Mouse (Mus musculus) cerebellum, postnatal 36 days (tissue): ENCODE data around the gene Rxra.

Source experiments
- DNase-seq, 2 experiments: peaks; one replicate each; pipeline ENCODE4 v3.0.0; 2021 to 2022; ENCODE audit warnings: mixed read lengths in 2 of 2

Rxra gene

DNA sequence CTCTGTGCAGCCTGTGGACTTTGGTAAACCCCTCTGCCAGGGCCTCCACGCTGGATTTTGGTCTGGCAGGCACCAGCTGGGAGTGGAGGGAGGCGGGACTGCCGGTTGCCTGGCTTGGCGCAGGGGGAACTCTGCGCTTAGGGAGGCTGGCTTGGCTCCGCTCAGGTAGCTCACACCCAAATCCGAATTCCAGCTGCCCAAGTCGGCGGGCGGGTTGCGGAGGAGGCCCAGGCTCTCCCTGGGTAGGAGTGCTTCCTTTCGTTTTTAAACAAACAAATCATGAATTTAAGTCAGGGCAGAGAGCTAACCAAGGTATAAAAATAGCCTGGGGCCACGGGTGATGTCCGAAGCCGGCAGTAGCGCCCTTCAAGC, at the start of gene Rxra:
Gene Rxra (plus strand): TSS at position 335 of the 372 bp plus-strand sequence.
- peak in 1 of 2 experiments; percentile 25 for DNase-seq

DNA sequence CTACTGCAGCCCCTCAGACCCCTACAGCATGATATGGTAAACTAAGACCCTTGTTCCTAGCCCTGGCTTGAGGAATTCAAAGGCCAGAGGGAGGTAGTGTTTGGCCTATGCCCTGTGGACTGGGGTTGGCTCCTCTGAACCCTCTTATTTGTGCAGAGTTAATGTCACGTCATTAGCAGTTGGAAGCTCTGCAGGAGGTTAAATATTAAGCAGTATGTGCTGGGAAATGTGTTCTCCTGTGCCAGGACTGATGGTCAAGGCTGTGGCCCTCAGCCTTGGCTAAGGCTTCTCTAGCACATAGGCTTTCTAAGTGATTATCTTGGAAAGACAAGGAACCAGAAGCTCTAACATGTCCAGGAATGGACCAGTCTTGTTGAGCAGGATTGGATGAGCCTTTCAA, 49.6 kb upstream of the Rxra start:
- no peak for DNase-seq

DNA sequence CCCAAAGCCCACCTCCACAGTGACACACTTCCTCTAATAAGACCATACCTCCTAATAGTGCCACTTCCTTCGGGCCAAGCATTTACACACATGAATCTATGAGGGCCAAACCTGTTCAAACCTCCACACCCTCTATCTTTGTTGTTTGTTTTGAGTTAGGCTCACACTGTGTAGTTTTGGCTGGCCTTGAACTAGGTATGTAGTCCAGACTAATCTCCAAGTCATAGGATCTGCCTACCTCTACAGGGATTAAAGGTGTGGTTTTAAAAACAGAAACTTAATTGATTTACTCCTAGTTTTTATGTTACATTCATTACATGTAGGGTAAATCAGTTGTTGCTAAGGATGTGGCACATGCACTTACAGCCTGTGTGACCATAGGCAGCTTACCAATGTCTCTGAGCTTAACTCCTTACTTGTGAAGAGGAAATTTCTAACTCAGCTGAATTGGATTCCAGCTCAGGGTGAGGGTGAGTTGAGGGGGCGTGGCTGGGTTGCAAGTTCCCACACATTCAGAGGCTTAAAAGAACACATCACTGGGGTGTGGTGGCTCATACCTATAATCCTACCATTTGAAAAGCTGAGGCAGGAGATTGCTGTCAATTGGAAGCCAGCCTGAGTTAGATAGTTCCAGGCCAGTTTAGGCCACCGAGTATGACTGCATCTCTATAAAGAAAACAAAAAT, 45.5 kb upstream of the Rxra start:
- DNase-seq: no peak

DNA sequence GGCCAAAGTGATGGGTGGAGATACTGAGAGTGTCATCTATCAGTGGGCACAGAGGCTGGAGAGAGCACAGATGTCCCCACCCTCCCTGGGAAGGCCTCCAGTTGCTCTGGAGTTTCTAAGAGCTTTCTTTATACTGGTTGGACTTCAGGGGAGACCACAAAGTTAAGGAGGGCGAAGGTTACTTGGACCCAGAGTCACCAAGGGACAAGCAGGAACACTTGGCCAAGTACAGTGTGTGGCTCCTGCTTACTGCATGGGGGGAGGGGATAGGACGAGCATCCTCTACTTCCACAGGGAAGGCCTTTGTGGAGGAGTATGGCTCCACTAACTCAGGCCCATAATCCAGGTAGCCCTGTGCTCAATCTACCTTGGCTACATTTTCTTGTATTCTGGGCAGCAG, 42.8 kb upstream of the Rxra start:
- DNase-seq: no peak

DNA sequence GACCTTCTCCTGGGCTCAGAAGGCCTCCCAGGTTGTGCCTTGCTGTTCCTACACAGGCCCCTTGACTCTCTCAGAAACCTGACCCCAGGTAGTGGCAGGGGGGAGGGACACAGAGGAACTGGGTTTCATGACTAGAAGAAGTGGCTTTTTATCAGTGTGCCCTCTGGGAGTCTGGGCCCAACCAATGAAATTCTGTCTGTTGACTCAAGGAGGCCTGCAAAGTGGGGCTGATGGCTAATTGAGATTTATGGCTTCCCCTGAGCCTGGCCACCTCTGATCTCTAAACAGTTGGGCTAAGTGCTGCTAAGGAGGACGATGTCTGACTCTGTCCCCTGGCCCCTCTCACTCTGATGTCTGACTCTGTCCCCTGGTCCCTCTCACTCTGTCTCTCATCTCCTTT, 42.2 kb upstream of the Rxra start:
- DNase-seq: no peak

DNA sequence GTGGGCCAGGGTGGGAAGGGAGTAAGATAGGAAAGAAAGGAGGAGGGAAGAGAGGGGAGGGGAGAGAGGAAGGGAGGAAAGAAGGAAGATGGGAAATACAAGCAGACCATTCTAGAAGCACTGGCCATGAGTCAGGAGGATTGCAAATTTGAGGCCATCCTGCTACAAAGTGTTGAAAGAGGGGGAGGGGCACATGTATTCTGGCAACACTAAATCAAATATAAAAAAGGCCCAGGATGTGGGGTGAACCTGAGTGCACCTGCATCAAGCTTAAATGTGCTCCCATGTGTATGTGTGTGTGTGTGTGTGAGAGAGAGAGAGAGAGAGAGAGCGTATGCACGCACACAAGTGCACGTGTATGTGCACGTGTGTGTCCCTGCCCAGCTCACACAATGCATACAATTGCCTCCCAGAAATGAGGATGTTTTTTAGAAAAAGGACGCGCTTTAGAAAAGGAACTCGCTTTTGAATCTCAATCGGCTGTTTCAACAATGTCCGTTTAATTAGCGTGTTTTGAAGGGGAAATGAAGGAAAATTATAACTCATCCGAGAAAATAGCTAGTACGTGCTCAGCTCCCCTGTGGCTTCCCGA, 41.0 kb upstream of the Rxra start:
- DNase-seq: no peak

DNA sequence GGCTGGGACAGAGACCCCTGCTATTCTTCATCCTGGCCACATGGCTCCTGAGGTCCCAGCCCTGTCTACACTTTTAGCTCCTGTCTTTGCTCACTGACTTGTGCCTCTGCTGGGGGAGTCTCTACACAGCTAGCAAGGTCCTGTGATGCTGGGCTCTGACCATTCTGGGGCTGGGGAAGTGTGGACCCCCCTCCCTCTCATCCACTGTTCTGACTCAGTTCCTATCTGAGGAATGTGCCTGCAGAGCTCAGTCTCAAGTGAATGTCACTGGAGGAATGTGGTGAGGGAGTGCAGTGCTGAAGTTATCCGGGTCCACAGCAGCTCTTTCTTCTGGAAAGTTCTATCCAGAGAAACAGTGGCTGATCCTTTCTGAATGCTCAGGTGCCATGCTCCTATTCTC, 39.4 kb upstream of the Rxra start:
- no peak for DNase-seq

DNA sequence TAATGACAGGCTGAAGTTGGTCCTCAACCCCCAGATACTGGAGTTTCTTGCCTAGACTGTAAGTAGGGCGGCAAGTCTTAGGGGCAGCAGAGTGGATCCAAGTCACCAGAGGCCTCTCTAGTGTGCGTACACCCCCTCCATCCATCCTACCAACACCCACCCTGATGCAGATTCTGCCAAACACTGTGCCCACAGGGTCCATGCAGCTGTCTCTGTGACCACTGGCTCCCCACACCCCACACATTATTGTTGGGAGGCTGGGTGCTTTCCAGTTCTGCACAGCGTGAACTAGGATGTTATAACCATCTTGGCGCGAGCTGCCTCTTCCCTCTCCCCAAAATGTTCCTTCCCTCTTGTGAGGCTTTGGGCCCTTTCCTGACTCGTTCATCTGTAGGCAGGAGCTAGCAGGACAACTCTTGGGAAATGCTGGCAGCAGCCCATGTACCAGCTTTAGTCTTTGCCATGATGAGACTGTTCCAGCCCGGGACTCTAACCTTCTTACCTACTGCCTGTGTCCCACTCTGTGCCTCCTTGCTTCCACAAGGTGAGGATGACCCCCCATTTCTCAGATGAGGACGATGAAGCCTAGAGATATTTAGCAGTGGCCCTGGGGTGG, 38.9 kb upstream of the Rxra start:
- DNase-seq: no peak

DNA sequence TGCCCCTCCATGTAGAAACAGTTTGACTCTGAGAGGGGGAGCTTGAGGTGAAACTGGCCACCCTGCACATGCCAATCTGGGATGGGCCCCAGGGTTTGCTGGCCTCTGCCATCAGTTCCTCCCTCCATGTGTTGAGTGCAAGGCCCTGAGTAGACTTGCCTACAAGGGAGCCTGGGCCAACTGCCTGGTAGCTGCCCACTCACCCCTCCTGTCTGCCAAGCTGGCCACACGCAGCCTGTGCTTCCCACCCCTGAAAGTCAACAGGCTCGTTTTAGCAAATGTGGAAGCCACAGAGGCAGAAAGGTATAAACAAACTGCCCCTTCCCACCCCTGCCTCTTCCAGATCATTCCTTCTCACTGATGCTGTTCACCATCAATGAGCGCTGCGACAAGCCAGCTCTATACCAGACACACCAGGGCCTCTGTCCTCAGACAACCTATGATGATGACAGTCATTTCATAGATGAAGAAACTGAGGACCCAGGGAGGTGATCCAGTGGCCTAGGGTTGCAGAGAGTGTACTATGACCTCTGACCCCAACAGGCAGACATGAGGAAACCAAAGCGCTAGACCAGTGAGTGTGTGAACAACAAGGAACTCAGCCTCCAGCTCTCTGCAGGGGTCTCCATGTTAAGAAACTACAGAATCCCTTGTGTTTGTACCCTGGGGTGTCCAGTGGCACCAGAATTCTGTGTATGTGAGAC, 36.5 kb upstream of the Rxra start:
- DNase-seq: no peak

DNA sequence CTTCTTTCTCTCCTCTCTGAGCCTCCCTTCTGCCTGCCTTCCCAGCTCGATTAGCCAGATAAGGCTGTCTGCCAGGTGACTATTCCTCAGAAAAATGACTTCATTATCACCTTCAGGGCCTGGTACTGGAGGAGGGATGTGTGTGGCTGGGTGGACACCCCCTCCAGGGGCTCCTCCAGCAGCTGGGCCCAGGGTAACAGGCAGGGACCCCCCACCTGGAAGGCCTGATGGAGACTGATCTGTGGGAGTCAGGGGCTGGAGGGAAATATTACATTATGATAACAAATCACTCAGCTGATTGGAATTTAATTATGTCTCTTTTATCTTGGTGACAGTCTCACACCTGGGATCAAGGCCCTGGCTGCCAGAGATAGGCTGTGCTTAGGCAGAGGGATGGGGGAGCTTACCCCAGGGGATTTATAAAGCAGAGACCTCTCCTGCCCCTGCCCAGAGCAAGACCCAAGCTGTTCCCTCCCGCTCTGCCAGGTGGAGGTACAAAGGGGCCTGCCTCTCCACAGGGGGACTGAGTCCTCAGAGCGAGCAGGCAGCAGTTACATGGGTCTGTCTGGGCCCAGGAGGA, 35.2 kb upstream of the Rxra start:
- DNase-seq: no peak

DNA sequence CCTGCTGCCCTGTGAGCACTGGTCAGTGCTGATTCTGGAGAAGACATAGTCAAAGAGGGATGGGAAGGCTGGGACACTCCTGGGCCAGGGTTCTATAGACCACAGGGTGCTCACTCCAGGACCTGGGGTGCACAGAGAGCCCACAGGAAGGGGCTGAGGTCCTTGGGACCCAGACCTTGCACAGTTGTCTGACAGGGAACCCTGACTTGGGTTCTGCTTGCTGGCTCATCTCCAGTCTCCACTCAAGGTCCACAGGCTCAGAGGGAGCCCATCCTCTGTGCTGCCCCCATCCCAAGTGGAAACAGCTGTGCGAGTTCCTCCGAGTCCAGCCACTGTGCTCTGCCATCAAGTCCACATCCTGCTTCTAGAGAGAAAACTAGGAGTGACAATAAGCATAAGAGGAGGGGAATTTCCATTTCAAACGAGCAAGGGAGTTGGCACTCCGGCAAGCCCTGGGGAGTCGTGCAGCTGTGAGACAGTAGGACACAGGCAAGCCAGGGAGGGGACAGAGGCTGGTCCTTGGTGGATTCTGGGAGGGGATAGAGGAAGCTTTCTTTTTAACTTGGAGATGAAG, 31.6 kb upstream of the Rxra start:
- no peak for DNase-seq

DNA sequence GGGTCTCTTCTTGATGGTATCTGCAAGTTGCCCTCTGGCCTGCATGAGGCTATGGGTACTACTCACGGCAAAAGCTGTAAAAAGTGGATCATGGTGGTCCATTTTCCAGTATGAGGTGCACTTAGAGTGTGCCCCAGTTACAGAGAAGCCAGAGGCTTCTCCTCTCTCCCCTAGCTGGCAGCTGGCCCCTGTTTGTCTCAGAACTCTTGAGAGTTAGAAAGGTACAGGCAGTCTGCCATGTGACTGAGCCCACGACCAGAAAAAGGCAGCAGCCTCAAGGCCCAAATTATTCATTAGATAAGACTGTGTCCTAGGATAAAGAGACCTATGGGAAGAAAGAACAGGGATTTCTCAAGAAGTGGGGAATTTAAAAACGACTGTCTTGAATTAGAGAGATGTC, 30.8 kb upstream of the Rxra start:
- no peak for DNase-seq

DNA sequence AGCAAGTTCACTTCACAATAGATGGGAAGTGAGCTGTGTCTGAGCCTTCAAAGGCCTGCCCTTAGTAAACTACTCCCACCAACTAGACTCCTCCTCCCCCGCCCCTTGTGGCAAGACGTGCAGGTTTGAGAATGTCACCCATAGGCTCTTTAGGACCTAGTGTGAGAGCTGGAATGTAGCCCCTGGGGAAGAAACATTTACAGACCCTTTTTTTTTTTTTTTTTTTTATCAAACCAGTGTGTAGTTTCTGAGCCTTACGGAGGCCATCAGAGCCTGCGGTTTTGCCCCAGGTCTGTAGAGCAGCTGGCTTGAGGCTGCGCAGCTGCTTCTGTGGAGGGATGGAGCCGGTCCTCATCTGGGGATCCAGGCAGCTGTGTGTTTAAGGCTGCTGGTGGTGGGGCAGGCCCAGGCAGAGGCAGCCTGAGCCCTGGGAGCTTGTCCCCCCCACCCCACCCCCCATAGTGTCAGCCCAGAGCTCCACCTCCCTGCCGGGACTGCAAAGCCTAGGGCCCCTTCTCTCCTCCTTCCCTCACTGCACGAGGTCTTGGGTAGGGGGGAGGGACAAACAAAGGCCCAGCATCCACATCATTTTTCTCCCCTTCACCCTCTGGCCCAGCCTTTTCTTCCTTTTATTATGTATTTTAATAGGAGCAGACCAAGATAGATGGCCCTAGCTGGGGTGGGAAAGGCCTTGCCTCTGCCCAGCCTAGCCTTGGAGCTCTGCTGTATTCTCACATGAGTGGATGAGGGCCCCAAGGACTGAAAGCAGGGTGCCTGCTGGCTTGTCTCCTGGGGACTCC, 26.2 kb upstream of the Rxra start:
- DNase-seq: no peak

DNA sequence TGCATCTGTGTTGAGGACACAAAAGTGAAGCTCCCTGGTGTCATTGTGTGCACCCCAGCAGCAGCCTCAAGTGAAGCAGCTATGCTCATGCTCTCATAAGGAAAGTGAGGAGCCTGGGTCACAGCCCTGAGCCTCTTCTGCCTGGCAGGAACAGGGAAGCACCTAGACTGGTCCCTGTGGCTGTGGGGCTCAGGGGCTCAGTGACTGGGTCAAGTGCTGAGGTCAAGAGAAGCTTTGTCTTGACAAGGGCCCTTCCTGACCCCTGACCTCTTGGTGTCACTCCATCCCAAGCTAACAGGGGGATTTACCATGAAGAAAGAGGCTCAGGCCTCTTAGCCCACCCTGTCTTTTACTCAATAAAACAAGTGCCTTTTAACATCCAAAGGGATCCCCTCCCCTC, 25.2 kb upstream of the Rxra start:
- no peak for DNase-seq

DNA sequence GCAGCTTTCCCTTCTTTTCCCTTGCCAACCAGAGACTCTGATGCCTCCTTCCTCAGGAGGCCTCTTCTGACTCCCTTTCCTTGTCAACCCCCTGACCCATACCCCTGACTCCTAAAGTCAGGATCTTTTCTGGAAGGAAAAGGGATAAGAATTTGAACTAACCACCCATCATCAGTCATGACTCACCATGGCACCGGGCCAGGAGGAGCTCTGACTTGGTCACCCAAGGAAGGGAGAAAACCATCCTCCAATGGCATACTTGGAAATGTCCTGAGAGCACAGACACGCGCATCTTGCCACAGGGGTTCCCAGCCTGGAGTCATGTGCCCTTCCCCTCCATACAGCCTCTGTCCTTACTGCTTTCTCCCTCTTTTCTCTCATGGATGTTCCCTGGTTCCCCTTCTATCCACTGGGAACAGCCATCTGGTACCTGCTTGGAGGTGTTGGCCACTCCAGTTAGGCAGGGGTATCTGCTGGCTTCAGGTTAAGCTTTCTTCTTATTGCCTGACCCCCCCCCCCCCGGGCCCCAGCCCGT, 22.7 kb upstream of the Rxra start:
- DNase-seq: no peak

DNA sequence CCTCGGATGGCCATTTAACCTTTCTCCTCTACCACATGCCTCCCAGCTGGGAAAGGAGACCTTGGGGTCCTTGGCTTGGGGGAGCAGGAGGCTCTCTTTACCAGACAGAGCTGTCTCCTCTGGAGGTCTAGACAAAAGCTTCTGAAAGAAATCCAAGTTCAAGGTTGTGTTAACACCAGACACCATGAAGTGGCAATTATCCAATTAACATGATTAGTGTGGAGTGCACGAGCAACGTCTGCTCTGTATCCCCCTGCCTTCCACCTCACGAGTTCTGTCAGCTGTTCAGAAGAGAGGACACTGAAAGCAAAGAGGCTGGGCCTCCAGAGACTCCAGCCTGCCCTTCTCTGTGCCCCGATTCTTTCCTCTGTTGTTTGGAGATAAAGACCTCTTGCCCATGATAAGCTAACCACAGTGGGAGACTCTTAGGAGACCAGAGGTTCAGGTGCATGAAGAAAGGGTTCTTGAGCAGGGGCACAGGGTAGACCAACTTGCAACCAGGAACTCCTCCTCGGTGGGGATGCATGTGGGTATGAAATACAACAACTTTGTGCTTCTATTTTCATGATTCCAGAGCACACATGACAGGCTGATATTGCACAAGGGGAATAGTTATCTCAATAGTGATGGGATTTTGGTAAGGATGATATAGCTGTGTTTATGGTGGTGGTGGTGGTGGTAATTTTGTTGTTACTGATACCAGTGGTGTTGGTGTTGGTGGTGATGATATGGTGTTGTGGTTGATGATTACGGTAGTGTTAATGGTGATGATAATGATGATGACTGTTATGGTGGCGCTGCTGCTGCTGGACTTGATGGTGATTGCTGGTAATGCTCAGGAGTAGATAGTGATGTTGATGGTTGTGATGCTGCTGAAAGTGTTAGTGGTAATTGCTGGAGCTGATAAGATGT, 21.7 kb upstream of the Rxra start:
- no peak for DNase-seq

DNA sequence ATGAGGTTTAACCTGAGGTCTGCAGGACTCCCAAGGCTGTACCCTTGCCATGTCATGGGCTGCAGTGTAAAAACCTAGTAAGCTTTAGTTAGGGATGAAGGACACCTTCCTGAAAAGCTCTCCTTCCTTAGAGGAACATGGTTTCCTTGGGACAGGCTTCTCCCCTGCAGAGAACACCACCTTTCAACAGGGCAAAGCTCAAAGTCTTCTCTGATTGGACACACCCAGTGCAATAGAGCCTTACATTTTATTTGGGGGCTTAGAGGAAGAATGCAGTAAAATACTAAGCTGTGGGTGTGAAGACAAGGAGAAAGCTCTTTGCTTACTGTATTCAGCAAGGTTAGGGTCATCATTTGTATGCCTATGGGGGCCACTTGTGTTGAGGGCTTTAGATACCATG, 19.7 kb upstream of the Rxra start:
- no peak for DNase-seq

DNA sequence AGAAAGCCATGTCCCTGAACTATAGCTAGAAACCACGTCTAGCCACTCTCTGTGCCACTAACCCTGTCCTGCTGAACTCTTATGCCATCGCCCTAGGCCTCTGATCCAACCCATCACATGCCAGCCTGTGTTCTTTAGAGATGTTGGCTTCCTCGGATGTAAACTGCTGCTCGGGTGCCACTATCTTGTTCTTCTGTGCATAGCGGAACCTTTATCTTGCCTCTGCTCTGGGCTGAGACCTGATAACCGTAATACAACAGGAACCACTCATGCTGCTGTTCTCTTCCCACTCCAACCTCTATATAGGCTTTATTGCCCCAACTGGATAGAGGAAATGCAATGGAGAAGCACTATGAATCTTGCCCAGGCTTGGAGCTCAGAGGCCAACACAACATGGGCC, 11.0 kb upstream of the Rxra start:
- no peak for DNase-seq

DNA sequence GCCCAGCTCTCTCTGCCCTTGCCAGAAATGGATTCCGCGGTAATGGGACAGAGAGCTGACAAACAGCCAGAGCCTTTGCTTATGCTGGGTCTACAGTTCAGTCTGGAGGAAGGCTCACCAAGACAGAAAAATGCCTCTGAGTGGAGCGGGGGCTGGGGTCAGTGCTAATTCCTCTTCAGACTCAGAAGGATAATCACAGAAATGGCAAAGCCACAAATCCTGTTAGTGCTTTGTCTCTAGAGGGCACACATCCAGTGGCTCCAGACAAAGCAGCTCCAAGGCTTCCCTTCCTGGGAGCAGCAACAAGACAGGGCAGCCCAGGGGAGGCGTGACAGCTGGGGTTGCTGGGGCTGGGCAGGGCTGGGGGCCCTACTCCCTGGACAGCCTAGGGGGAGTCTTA, 9.5 kb upstream of the Rxra start:
- no peak for DNase-seq

DNA sequence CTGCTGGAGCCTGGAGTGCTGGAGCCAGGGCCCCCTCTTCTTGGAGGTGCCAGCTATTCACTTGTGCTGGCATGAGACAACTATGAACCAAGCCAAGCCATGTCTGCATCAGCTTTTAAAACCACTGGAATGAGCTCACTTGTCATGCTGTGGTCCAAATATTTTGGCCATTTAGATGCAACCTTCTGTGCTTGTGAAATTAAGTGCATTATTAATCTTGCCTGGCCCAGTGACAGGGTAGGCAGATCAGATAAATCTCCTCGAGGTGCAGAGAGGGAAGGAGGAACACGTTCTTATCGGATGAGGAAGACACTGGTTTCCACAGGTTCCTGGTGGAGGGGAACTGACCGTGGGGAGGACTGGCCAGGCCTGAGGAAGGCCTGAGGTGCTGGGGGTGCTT, 8.6 kb upstream of the Rxra start:
- no peak for DNase-seq

DNA sequence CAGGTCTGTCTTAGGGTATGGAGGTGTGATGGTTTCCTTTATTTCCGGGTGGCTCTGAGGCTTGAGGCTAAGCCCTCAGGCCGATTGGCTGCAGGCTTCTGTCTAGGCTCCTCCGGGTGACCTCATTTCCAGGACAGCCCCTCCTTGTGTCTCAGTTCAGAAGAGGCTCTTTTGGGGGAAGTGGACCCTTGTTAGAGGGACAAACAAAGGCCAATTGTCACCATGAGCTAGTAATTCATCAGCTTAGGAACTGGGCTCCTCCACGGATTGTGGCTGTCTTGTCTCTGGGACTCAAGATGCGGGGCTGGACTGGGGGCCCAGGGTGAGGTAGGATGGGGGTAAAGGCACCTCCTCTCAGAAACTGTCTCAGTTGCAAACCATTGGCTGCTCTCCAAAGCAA, 5.5 kb upstream of the Rxra start:
- no peak for DNase-seq
